Mouse (Mus musculus): ENCODE results near the gene Fam186b.

- TF ChIP-seq CTCF (IDR thresholded peaks at IDR 0.05; ENCODE audit: low read depth) (peak; percentile 12; the same call in 1 of the 2 replicates), EP300 (IDR thresholded peaks at IDR 0.05; ENCODE audit: low read depth) (no peak)
These were observed 12.2 kb downstream of the Fam186b start for GRCm38 (mm10) chr15:99283456-99283855.
